Mouse (Mus musculus) liver, embryonic 14.5 days (tissue): Measurements from ENCODE around the gene Reep3.

Experiments
- CTCF ChIP-seq: IDR thresholded peaks from 2 replicates; pipeline ENCODE4 v1.5.1; 2016; ENCODE audit warnings: antibody characterized with exemption, low read depth, control low read depth
- EP300 ChIP-seq: IDR thresholded peaks from 2 replicates; pipeline ENCODE4 v1.6.1; 2016; ENCODE audit warnings: antibody characterized with exemption, low read depth

GRCm38 (mm10) chr10:67082531-67082930 lies 14.2 kb downstream of the Reep3 start:
- TF ChIP-seq EP300: no peak
- TF ChIP-seq CTCF: no peak
